Mouse (Mus musculus): ENCODE data around the gene Ctsa. TPM values are rescaled to one million over a fixed set of nuclear protein-coding genes. Genes with fewer than 3 reads are reported as not detected.

Gene Ctsa
- polyA plus RNA-seq, 1 experiment from 2014 or later: 1,079 TPM

DNA sequence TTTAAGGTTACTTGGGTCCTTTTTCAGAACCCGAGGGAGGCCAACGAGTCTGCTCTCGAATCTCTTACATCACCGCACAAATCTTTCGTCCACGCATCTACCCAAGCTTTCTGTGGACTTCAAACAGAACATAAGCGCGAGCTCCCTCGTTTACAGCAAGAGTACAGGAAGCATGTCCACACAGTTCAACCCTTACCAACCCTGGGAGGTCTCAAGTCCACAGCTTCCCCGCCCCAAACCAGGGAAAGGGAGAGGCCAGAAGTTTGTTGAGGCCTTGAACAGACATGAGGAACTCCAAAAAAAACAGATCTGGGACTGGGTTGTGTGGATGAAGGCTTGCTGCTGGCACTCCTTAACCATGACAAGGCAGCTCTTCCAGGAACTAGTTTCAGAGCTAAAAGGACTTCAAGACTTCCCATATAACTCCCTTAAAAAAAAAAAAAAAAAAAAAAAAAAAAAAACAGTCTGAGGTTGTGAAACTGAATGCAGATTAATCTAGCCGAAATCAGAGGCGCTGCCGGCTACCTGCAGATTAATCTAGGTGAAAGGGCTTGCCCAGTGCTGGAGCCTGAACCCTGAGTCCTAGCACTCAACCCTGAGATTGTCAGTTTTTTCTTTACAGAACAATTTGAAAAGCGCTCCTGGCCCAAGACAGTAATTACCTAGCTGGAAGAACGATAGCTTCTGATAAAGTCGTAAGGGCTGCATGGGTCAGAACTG, 29.3 kb upstream of the Ctsa start:
- H3K4me2 ChIP-seq (replicated peaks; ENCODE audit: low read depth): peak overlapping the region; percentile 87
- WGBS: 49% methylated on average over 16 of the region's 16 CpGs
- H3K4me1 ChIP-seq (replicated peaks; ENCODE audit: control insufficient read depth, insufficient read depth, low read length): no peaks in the 10 kb centered on the region
- no peaks in the 10 kb centered on the region for H3K27me3 ChIP-seq (replicated peaks; ENCODE audit: control insufficient read depth, insufficient read depth, low read length)
- H3K27ac ChIP-seq (ENCODE audit: low read depth, low read length): peak overlapping the region; percentile 85
- H3K36me3 ChIP-seq (ENCODE audit: control insufficient read depth, insufficient read depth): peaks cover 28% of the 10 kb centered on the region
- peak overlapping the region; percentile 80 for H3K4me3 ChIP-seq (ENCODE audit: low read depth, low read length)
- TF ChIP-seq CTCF (IDR thresholded peaks at IDR 0.05; ENCODE audit: low read depth): no peak
- no peaks in the 10 kb centered on the region for H3K9me3 ChIP-seq (ENCODE audit: control insufficient read depth)
- ATAC-seq: 0 out of 2 replicates have a peak, but pooled peaks have one; percentile 17
- peak overlapping the region; percentile 74 for H3K9ac ChIP-seq (ENCODE audit: low read depth, low read length)

- Histone ChIP-seq H3K27me3 (replicated peaks; ENCODE audit: control insufficient read depth, insufficient read depth, low read length) (no peaks in the 10 kb centered on the region), H3K4me2 (replicated peaks; ENCODE audit: low read depth) (peak overlapping the region; percentile 87), H3K9me3 (ENCODE audit: control insufficient read depth) (no peaks in the 10 kb centered on the region), H3K36me3 (ENCODE audit: control insufficient read depth, insufficient read depth) (peaks cover 32% of the 10 kb centered on the region), H3K4me1 (replicated peaks; ENCODE audit: control insufficient read depth, insufficient read depth, low read length) (no peaks in the 10 kb centered on the region), H3K27ac (ENCODE audit: low read depth, low read length) (peak overlapping the region; percentile 85), H3K9ac (ENCODE audit: low read depth, low read length) (peak overlapping the region; percentile 74), H3K4me3 (ENCODE audit: low read depth, low read length) (peak overlapping the region; percentile 80)
- no peak for TF ChIP-seq CTCF (IDR thresholded peaks at IDR 0.05; ENCODE audit: low read depth)
- 43% methylated on average over 1 of the region's 1 CpGs for WGBS
- no peak for ATAC-seq
Observed at GRCm38 (mm10) chr2:164803921-164804313, 28.8 kb upstream of the Ctsa start.

GRCm38 (mm10) chr2:164804533-164805331, 27.9 kb upstream of the Ctsa start, which contains the start of the genes Acot8 and Zswim3:
Acot8 (minus strand) TSS chr2:164804882.
Zswim3 (plus strand) TSS chr2:164805098.
- under 1% methylated on average over 47 of the region's 47 CpGs for WGBS
- H3K9me3 ChIP-seq (ENCODE audit: control insufficient read depth): no peaks in the 10 kb centered on the region

DNA sequence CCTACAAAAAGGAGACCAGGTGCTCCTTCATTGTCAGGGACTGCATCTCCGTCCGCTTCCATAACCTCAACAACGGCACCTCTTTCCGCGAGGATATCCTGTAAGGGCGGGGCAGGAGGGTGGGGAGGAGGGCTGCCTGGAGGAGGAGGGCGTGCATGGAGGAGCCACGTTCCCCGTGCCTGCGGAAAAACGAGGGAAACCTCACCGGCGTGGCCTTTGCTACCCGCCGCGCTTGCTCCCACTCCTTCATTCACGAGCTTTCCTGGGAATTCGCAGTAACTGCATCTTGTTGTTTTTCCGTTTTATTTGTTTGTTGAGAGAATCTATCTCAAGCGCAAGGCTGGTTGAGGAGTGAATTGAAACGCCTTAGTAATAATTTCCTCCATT, 27.3 kb upstream of the Ctsa start:
- Histone ChIP-seq H3K36me3 (ENCODE audit: control insufficient read depth, insufficient read depth) (peaks cover 26% of the 10 kb centered on the region), H3K4me2 (replicated peaks; ENCODE audit: low read depth) (peak overlapping the region; percentile 87), H3K27ac (ENCODE audit: low read depth, low read length) (peak overlapping the region; percentile 85), H3K27me3 (replicated peaks; ENCODE audit: control insufficient read depth, insufficient read depth, low read length) (no peaks in the 10 kb centered on the region), H3K4me1 (replicated peaks; ENCODE audit: control insufficient read depth, insufficient read depth, low read length) (no peaks in the 10 kb centered on the region), H3K9me3 (ENCODE audit: control insufficient read depth) (no peaks in the 10 kb centered on the region), H3K4me3 (ENCODE audit: low read depth, low read length) (peak overlapping the region; percentile 80), H3K9ac (ENCODE audit: low read depth, low read length) (peak overlapping the region; percentile 71)
- ATAC-seq: peak; percentile 63
- under 1% methylated on average over 21 of the region's 21 CpGs for WGBS
- TF ChIP-seq CTCF (IDR thresholded peaks at IDR 0.05; ENCODE audit: low read depth): 0 out of 2 replicates have a peak, but pooled peaks have one; percentile 2

More at GRCm38 (mm10) chr2:164804533-164805331, 27.9 kb upstream of the Ctsa start, which contains the start of the genes Acot8 and Zswim3:
- Histone ChIP-seq H3K27ac (ENCODE audit: low read depth, low read length) (peak within 1 kb of the TSS; percentile 85), H3K27me3 (replicated peaks; ENCODE audit: control insufficient read depth, insufficient read depth, low read length) (no peaks in the 10 kb centered on the region), H3K4me2 (replicated peaks; ENCODE audit: low read depth) (peak within 1 kb of the TSS; percentile 87), H3K4me3 (ENCODE audit: low read depth, low read length) (peak within 1 kb of the TSS; percentile 80), H3K4me1 (replicated peaks; ENCODE audit: control insufficient read depth, insufficient read depth, low read length) (no peaks in the 10 kb centered on the region), H3K36me3 (ENCODE audit: control insufficient read depth, insufficient read depth) (peaks cover 32% of the 10 kb centered on the region), H3K9ac (ENCODE audit: low read depth, low read length) (peak within 1 kb of the TSS; percentile 74)
- ATAC-seq: peak; percentile 95
- peak; percentile 17; the same call in 1 of the 2 replicates for TF ChIP-seq CTCF (IDR thresholded peaks at IDR 0.05; ENCODE audit: low read depth)

DNA sequence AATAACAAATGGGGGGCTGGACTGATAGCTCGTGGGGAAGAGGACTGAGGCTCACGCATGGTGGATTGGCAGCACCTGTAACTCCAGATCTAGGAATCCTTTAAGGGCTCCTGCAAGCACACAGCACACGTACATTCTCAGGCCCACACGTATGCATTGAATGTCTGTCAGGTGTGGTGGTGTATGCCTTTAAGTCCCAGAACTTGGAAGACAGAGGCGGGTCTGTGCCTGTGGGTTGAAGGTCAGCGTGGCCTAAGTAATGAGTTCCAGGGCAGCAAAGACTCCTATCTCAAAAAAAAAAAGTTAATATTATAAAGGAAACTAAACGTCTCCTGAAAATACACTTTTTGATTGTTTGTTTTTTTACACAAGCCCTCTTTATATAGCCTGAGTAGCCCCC, 26.1 kb upstream of the Ctsa start:
- H3K9ac ChIP-seq (ENCODE audit: low read depth, low read length): no peak overlapping the region; the same call in 1 of the 2 replicates
- peaks cover 22% of the 10 kb centered on the region for H3K36me3 ChIP-seq (ENCODE audit: control insufficient read depth, insufficient read depth)
- no peak for TF ChIP-seq CTCF (IDR thresholded peaks at IDR 0.05; ENCODE audit: low read depth)
- H3K4me1 ChIP-seq (replicated peaks; ENCODE audit: control insufficient read depth, insufficient read depth, low read length): no peaks in the 10 kb centered on the region
- H3K4me2 ChIP-seq (replicated peaks; ENCODE audit: low read depth): peak overlapping the region; percentile 87
- WGBS: 33% methylated on average over 7 of the region's 7 CpGs
- H3K4me3 ChIP-seq (ENCODE audit: low read depth, low read length): 0 out of 2 replicates have a peak overlapping the region, but pooled peaks have one; percentile 80
- H3K9me3 ChIP-seq (ENCODE audit: control insufficient read depth): no peaks in the 10 kb centered on the region
- ATAC-seq: no peak
- peak overlapping the region; percentile 50 for H3K27ac ChIP-seq (ENCODE audit: low read depth, low read length)
- no peaks in the 10 kb centered on the region for H3K27me3 ChIP-seq (replicated peaks; ENCODE audit: control insufficient read depth, insufficient read depth, low read length)

GRCm38 (mm10) chr2:164813557-164813956, 19.1 kb upstream of the Ctsa start:
- TF ChIP-seq CTCF (IDR thresholded peaks at IDR 0.05; ENCODE audit: low read depth): no peak
- Histone ChIP-seq H3K4me3 (ENCODE audit: low read depth, low read length) (no peak overlapping the region), H3K9ac (ENCODE audit: low read depth, low read length) (no peak overlapping the region), H3K4me2 (replicated peaks; ENCODE audit: low read depth) (no peak overlapping the region), H3K36me3 (ENCODE audit: control insufficient read depth, insufficient read depth) (peaks cover 13% of the 10 kb centered on the region; the same call in 1 of the 2 replicates), H3K27me3 (replicated peaks; ENCODE audit: control insufficient read depth, insufficient read depth, low read length) (no peaks in the 10 kb centered on the region), H3K4me1 (replicated peaks; ENCODE audit: control insufficient read depth, insufficient read depth, low read length) (no peaks in the 10 kb centered on the region; the same call in 1 of the 2 replicates), H3K9me3 (ENCODE audit: control insufficient read depth) (no peaks in the 10 kb centered on the region), H3K27ac (ENCODE audit: low read depth, low read length) (peak overlapping the region; percentile 8; the same call in 1 of the 2 replicates)
- ATAC-seq: peak; percentile 62
- WGBS: 34% methylated on average over 2 of the region's 2 CpGs

All from intestine, postnatal 0 days (tissue).